In the genomic region with DNA sequence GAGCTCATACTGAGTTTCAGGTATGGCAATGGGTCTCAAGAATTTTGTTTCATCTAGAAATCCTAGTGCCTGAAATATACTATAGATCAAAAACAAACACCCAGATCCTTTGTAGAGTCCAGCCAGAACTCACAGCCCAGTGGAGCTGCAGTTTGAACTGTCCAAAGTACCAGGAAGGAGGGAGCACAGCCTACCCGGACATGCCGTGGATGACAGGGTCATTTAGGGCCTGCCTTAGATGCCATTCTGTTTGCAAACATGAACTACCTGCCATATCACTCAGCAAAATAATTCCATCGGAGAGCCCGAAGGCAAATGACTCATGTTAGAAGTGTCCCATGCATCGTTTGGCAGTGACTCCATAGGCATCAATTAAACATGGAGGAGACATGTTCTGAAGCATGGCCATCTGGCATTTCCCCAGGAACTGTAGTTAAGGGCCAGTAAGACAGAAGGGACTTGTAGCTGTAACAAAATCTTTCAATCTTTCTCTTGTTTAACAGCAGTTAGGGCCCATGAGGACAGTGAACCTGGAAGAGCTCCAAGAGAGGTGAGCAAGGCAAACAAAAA, we compare ENCODE assay signal across 9 mouse cellular contexts. TPM values are rescaled to one million over a fixed set of nuclear protein-coding genes. Genes with fewer than 3 reads are reported as not detected.
A peak's percentile ranks its signal among the peaks of the same experiment; 100 is the strongest.
DNase-seq lines count a peak whose midpoint lies in the region; ATAC-seq and TF ChIP-seq lines count a peak whose summit lies in the region.
"Had no signal": no experiment of that assay in that cellular context is flagged by ENCODE, and none has a peak within 500 bp of the region (broad histone marks: within the 10 kb centered on the region; RNA-seq: fewer than 3 reads in every experiment).

No protein-coding gene starts in this region.

- TF ChIP-seq CTCF in liver, postnatal 0 days (IDR thresholded peaks at IDR 0.05; ENCODE audit: low read depth), result no peak
- no peak for TF ChIP-seq CTCF in heart, adult 2 months (IDR thresholded peaks at IDR 0.05)

- no peak overlapping the region for H3K27ac ChIP-seq in hindbrain, embryonic 12.5 days
- H3K27ac ChIP-seq in liver, postnatal 0 days (ENCODE audit: low read depth), result no peak overlapping the region
- H3K27ac ChIP-seq in heart, adult 2 months, result no peak overlapping the region

- DNase-seq in kidney, adult 9 months, result peak; percentile 38
- no peak for DNase-seq in kidney, adult 18-20 months
- peak; percentile 49 for DNase-seq in cerebellum, adult 18-20 months
- DNase-seq in liver, postnatal 0 days, result peak; percentile 21
- DNase-seq in layer of hippocampus, postnatal 10 days (ENCODE audit: low spot score in 2 of 2), result no peak
- no peak for DNase-seq in heart, adult 2 months
- DNase-seq in thymus, postnatal 14 days, result no peak

- intact Hi-C loops in heart, adult 2 months (cut with DNase I), result no loop called here

- no peak for TF ChIP-seq POLR2A in heart, adult 2 months (IDR thresholded peaks at IDR 0.05; ENCODE audit: insufficient read depth, low read depth, low read length)

- peak overlapping the region; percentile 75 for H3K4me2 ChIP-seq in hindbrain, embryonic 12.5 days (replicated peaks)
- H3K4me2 ChIP-seq in liver, postnatal 0 days (ENCODE audit: low read depth, low read length), result peak overlapping the region; percentile 86

- H3K79me2 ChIP-seq in heart, adult 2 months (replicated peaks; ENCODE audit: control insufficient read depth, insufficient read depth, low read length), result no peaks in the 10 kb centered on the region

- H3K4me1 ChIP-seq in hindbrain, embryonic 12.5 days, result peaks cover 15% of the 10 kb centered on the region; the same call in 1 of the 2 replicates
- peaks cover 10% of the 10 kb centered on the region for H3K4me1 ChIP-seq in liver, postnatal 0 days (ENCODE audit: insufficient read depth)
- H3K4me1 ChIP-seq in heart, adult 2 months (ENCODE audit: control insufficient read depth, insufficient read depth, low read length), result peaks cover 2% of the 10 kb centered on the region

- no peaks in the 10 kb centered on the region for H3K36me3 ChIP-seq in hindbrain, embryonic 12.5 days
- H3K36me3 ChIP-seq in liver, postnatal 0 days (replicated peaks; ENCODE audit: insufficient read depth, low read length), result no peaks in the 10 kb centered on the region
- H3K36me3 ChIP-seq in heart, adult 2 months (ENCODE audit: control insufficient read depth, insufficient read depth, low read length), result no peaks in the 10 kb centered on the region

- 78% methylated on average over 5 of the region's 5 CpGs for WGBS in hindbrain, embryonic 12.5 days
- 61% methylated on average over 5 of the region's 5 CpGs for WGBS in liver, postnatal 0 days (ENCODE audit: insufficient replicate concordance)
- WGBS in heart, adult 2 months, result 78% methylated on average over 5 of the region's 5 CpGs

- no peak for ATAC-seq in hindbrain, embryonic 12.5 days (ENCODE audit: low FRiP score)
- ATAC-seq in liver, postnatal 0 days, result no peak

- H3K27me3 ChIP-seq in hindbrain, embryonic 12.5 days, result 0 out of 2 replicates have a peak, but pooled peaks cover 11% of the 10 kb centered on the region
- H3K27me3 ChIP-seq in liver, postnatal 0 days (ENCODE audit: insufficient read depth, low read length), result no peaks in the 10 kb centered on the region
- no peaks in the 10 kb centered on the region for H3K27me3 ChIP-seq in heart, adult 2 months (ENCODE audit: control insufficient read depth, insufficient read depth, low read length)

- TF ChIP-seq EP300 in liver, postnatal 0 days (IDR thresholded peaks at IDR 0.05; ENCODE audit: low read depth), result no peak
- no peak for TF ChIP-seq EP300 in heart, adult 2 months (IDR thresholded peaks at IDR 0.05; ENCODE audit: insufficient read depth, low read depth, low read length)

- H3K9ac ChIP-seq in hindbrain, embryonic 12.5 days, result no peak overlapping the region
- no peak overlapping the region for H3K9ac ChIP-seq in liver, postnatal 0 days (replicated peaks)
- H3K9ac ChIP-seq in heart, adult 2 months (ENCODE audit: low read depth, low read length), result no peak overlapping the region

- no peaks in the 10 kb centered on the region for H3K9me3 ChIP-seq in hindbrain, embryonic 12.5 days (replicated peaks)
- H3K9me3 ChIP-seq in liver, postnatal 0 days (ENCODE audit: low read length), result peaks cover 3% of the 10 kb centered on the region; the same call in 1 of the 2 replicates

- H3K4me3 ChIP-seq in hindbrain, embryonic 12.5 days, result no peak overlapping the region
- peak overlapping the region; percentile 64 for H3K4me3 ChIP-seq in liver, postnatal 0 days (ENCODE audit: low read depth, low read length)
- no peak overlapping the region for H3K4me3 ChIP-seq in heart, adult 2 months
- H3K4me3 ChIP-seq: erythroblast, embryonic 14.5 days had no signal

RNA-seq across cellular contexts. Expression of a gene that starts 1.9 kb away (rescaled TPM):
- polyA plus RNA-seq in hindbrain, embryonic 12.5 days (2016; fragmentation: Nextera tagmentation; extraction: Ambion mirVana), result 6.6 and 6.7 TPM in 2 replicates
- 5.8 and 6.6 TPM in 2 replicates for polyA plus RNA-seq in liver, postnatal 0 days (2015; fragmentation: Nextera tagmentation; extraction: Ambion mirVana)
- 10 to 100 TPM; 32.8 to 34.0 TPM for total RNA-seq in layer of hippocampus, postnatal 10 days (2021)
- total RNA-seq in heart, adult 2 months (2021), result under 1 TPM; 0.10 to 0.18 TPM
- polyA plus RNA-seq in heart, adult 2 months (2012; rRNA removed), result 0.18 and 0.26 TPM in 2 replicates

RNA-seq across cellular contexts. Expression of a gene that starts 54.7 kb away (rescaled TPM):
- 34.5 and 43.7 TPM in 2 replicates for polyA plus RNA-seq in hindbrain, embryonic 12.5 days (2016; fragmentation: Nextera tagmentation; extraction: Ambion mirVana)
- polyA plus RNA-seq in liver, postnatal 0 days (2015; fragmentation: Nextera tagmentation; extraction: Ambion mirVana), result 7.4 and 9.8 TPM in 2 replicates
- 1 to 10 TPM; 7.4 to 10.0 TPM for total RNA-seq in layer of hippocampus, postnatal 10 days (2021)
- 10 to 100 TPM; 10.9 to 13.0 TPM for total RNA-seq in heart, adult 2 months (2021)
- polyA plus RNA-seq in heart, adult 2 months (2012; rRNA removed), result 3.6 and 6.9 TPM in 2 replicates

Comparison
In these comparisons a context has a peak if more than half of its experiments do, and no peak if none do; other contexts are left out.
1. DNase-seq: peak in kidney, adult 9 months (single experiment), cerebellum, adult 18-20 months (2 of 2) and liver, postnatal 0 days (single experiment); none in kidney, adult 18-20 months (single experiment), layer of hippocampus, postnatal 10 days (0 of 2), heart, adult 2 months (0 of 2) and thymus, postnatal 14 days (single experiment).